ENCODE assay signal across 9 mouse cellular contexts in genomic region chr14:103694295-103694694, GRCm38 (mm10). TPM values are rescaled to one million over a fixed set of nuclear protein-coding genes. Genes with fewer than 3 reads are reported as not detected.
A peak's percentile ranks its signal among the peaks of the same experiment; 100 is the strongest.
DNase-seq lines count a peak whose midpoint lies in the region; ATAC-seq and TF ChIP-seq lines count a peak whose summit lies in the region.
"Had no signal": no experiment of that assay in that cellular context is flagged by ENCODE, and none has a peak within 500 bp of the region (broad histone marks: within the 10 kb centered on the region; RNA-seq: fewer than 3 reads in every experiment).

No protein-coding gene starts in this region.

- H3K27me3 ChIP-seq in G1E (ENCODE audit: insufficient read depth, low read length), result no peaks in the 10 kb centered on the region
- H3K27me3 ChIP-seq in forebrain, embryonic 15.5 days, result no peaks in the 10 kb centered on the region
- H3K27me3 ChIP-seq in midbrain, embryonic 16.5 days (ENCODE audit: control insufficient read depth, insufficient read depth, low read depth, low read length), result no peaks in the 10 kb centered on the region

- no peaks in the 10 kb centered on the region for H3K36me3 ChIP-seq in G1E (replicated peaks)
- H3K36me3 ChIP-seq in forebrain, embryonic 15.5 days, result peaks cover 37% of the 10 kb centered on the region
- peaks cover 17% of the 10 kb centered on the region; the same call in 1 of the 2 replicates for H3K36me3 ChIP-seq in midbrain, embryonic 16.5 days (ENCODE audit: control insufficient read depth, insufficient read depth, low read length)

- H3K9me3 ChIP-seq in G1E (replicated peaks), result peaks cover 49% of the 10 kb centered on the region
- H3K9me3 ChIP-seq in forebrain, embryonic 15.5 days, result no peaks in the 10 kb centered on the region
- no peaks in the 10 kb centered on the region for H3K9me3 ChIP-seq in midbrain, embryonic 16.5 days (replicated peaks; ENCODE audit: control insufficient read depth, low read length, poor library complexity, severe bottlenecking)

- H3K4me1 ChIP-seq in G1E (ENCODE audit: insufficient read depth, low read depth, low read length), result no peaks in the 10 kb centered on the region
- H3K4me1 ChIP-seq in forebrain, embryonic 15.5 days, result peaks cover 7% of the 10 kb centered on the region; the same call in 1 of the 2 replicates
- no peaks in the 10 kb centered on the region for H3K4me1 ChIP-seq in midbrain, embryonic 16.5 days (ENCODE audit: control insufficient read depth, insufficient read depth, low read length)

- peak overlapping the region; percentile 67; the same call in 1 of the 2 replicates for H3K27ac ChIP-seq in layer of hippocampus, adult 2 months
- H3K27ac ChIP-seq in forebrain, embryonic 15.5 days (replicated peaks), result peak overlapping the region; percentile 25; the same call in 1 of the 2 replicates
- no peak overlapping the region for H3K27ac ChIP-seq in midbrain, embryonic 16.5 days (ENCODE audit: low read length)

- no peak overlapping the region for H3K4me2 ChIP-seq in forebrain, embryonic 15.5 days (replicated peaks)
- no peak overlapping the region for H3K4me2 ChIP-seq in midbrain, embryonic 16.5 days (ENCODE audit: low read length)

- H3K4me3 ChIP-seq in layer of hippocampus, adult 2 months, result no peak overlapping the region
- H3K4me3 ChIP-seq in G1E (ENCODE audit: low read depth, low read length), result no peak overlapping the region
- no peak overlapping the region for H3K4me3 ChIP-seq in forebrain, embryonic 15.5 days
- H3K4me3 ChIP-seq in midbrain, embryonic 16.5 days (ENCODE audit: low read depth, low read length), result no peak overlapping the region
- H3K4me3 ChIP-seq: erythroblast, embryonic 14.5 days had no signal

- WGBS in forebrain, embryonic 15.5 days, result 39% methylated on average over 1 of the region's 1 CpGs
- 41% methylated on average over 1 of the region's 1 CpGs for WGBS in midbrain, embryonic 16.5 days

- DNase-seq in layer of hippocampus, adult 2 months (ENCODE audit: low spot score in 2 of 2), result peak; percentile 49 to 81
- DNase-seq in layer of hippocampus, postnatal 36 days, result no peak
- no peak for DNase-seq in G1E (ENCODE audit: low spot score)
- peak; percentile 29 for DNase-seq in c-Kit-positive CD71-positive TER-119-positive erythroid progenitor cells, embryonic 14.5 days (ENCODE audit: low spot score)
- DNase-seq in kidney, postnatal 4 days, result peak; percentile 59
- peak; percentile 67 for DNase-seq in thymus, postnatal 25 days

- no peak overlapping the region for H3K9ac ChIP-seq in forebrain, embryonic 15.5 days (replicated peaks)
- no peak overlapping the region for H3K9ac ChIP-seq in midbrain, embryonic 16.5 days (ENCODE audit: low read depth, low read length)

- TF ChIP-seq CTCF in layer of hippocampus, adult 2 months (conservative IDR thresholded peaks at IDR 0.05), result peak; percentile 96
- TF ChIP-seq CTCF in G1E (IDR thresholded peaks at IDR 0.05; ENCODE audit: low read depth, low read length), result 0 out of 2 replicates have a peak, but pooled peaks have one; percentile 13

- no peak for ATAC-seq in G1E (ENCODE audit: extremely low read depth, insufficient number of reproducible peaks, low FRiP score, poor library complexity, severe bottlenecking)
- ATAC-seq in forebrain, embryonic 15.5 days (replicated peaks), result peak; percentile 53
- peak; percentile 59 for ATAC-seq in midbrain, embryonic 16.5 days

RNA-seq across cellular contexts. Expression of gene Slain1, which starts 44.3 kb away (rescaled TPM):
- 10 to 100 TPM; 49.9 to 53.7 TPM for total RNA-seq in layer of hippocampus, adult 2 months (2021)
- total RNA-seq in layer of hippocampus, postnatal 36 days (2021), result 10 to 100 TPM; 51.6 to 53.1 TPM
- total RNA-seq in G1E (2014; fragmentation: Nextera tagmentation) (not detected in 2 replicates), G1E (2017) (0.11 TPM in 1 of 2 replicates, not detected in the other)
- polyA plus RNA-seq in G1E (2012), result not detected in 2 replicates
- polyA plus RNA-seq in forebrain, embryonic 15.5 days (2015; fragmentation: Nextera tagmentation; extraction: Ambion mirVana), result 31.8 and 35.9 TPM in 2 replicates
- 13.0 and 15.4 TPM in 2 replicates for polyA plus RNA-seq in midbrain, embryonic 16.5 days (2015; fragmentation: Nextera tagmentation; extraction: Ambion mirVana)

Comparison
In these comparisons a context has a peak if more than half of its experiments do, and no peak if none do; other contexts are left out.
1. DNase-seq: peak in layer of hippocampus, adult 2 months (2 of 2), c-Kit-positive CD71-positive TER-119-positive erythroid progenitor cells, embryonic 14.5 days (single experiment), kidney, postnatal 4 days (2 of 2) and thymus, postnatal 25 days (single experiment); none in layer of hippocampus, postnatal 36 days (0 of 2) and G1E (single experiment).
2. RNA of gene Slain1, which starts 44.3 kb away (total RNA-seq): 49.9 to 53.7 TPM in layer of hippocampus, adult 2 months and 51.6 to 53.1 TPM in layer of hippocampus, postnatal 36 days; 0.11 TPM in G1E; every median in the first group is over 10 times any median in the second.